Mouse (Mus musculus) bone marrow, adult 2 months (tissue): ENCODE data around the gene Btbd16. TPM values are rescaled to one million over a fixed set of nuclear protein-coding genes. Genes with fewer than 3 reads are reported as not detected.

Source experiments
- H3K27ac ChIP-seq: fragments of 200-500 bp; 2 replicates; pipeline ENCODE4 v1.5.1; 2012; ENCODE audit warnings: low read depth, mild to moderate bottlenecking, control low read depth, inconsistent platforms, low read length; ENCODE audit not compliant: control insufficient read depth, poor library complexity, insufficient read depth
- H3K4me1 ChIP-seq: fragments of 200-500 bp; 2 replicates; pipeline ENCODE4 v1.6.1; 2011; ENCODE audit warnings: low read length; ENCODE audit not compliant: control insufficient read depth, insufficient read depth
- H3K4me3 ChIP-seq: fragments of 200-500 bp; replicated peaks from 2 replicates; pipeline ENCODE3; 2011; ENCODE audit warnings: mild to moderate bottlenecking, low read depth, low read length, control low read depth; ENCODE audit not compliant: control insufficient read depth
- CTCF ChIP-seq: fragments of 200-500 bp; IDR thresholded peaks from 2 replicates; pipeline ENCODE4 v1.5.1; 2011; ENCODE audit warnings: low read length, control low read depth; ENCODE audit not compliant: control insufficient read depth, insufficient read depth
- POLR2A ChIP-seq: fragments of 200-500 bp; IDR thresholded peaks from 2 replicates; pipeline ENCODE4 v1.6.1; 2011; ENCODE audit warnings: low read depth, mild to moderate bottlenecking, control low read depth, low read length, borderline replicate concordance; ENCODE audit not compliant: control insufficient read depth
- WGBS: fragments of 180-500 bp; shearing (Covaris S2); methylation state at CpG from one replicate; pipeline ENCODE4 v1.1.7; 2018; 5-methylcytosine and 5-hydroxymethylcytosine counted together
- polyA plus RNA-seq: library from polyadenylated mRNA; stranded (reverse); fragments of >200 nt; gene quantifications from 2 replicates; pipeline ENCODE4 v1.2.4, GENCODE M21; 2011; ENCODE audit warnings: low replicate concordance; ENCODE audit not compliant: missing spikeins, insufficient read depth, insufficient read length

Gene Btbd16
- polyA plus RNA-seq, result 1.4 TPM in 1 of 2 replicates, not detected in the other

GRCm38 (mm10) chr7:130773914-130774630 lies at the start of gene Btbd16:
Btbd16 (plus strand) TSS chr7:130774069.
- no peak for TF ChIP-seq POLR2A
- TF ChIP-seq CTCF, result no peak
- H3K4me3 ChIP-seq, result no peak within 1 kb of the TSS
- no peak within 1 kb of the TSS for H3K27ac ChIP-seq
- peaks cover 1% of the 10 kb centered on the region; the same call in 1 of the 2 replicates for H3K4me1 ChIP-seq
- WGBS, result 29% methylated on average over 9 of the region's 9 CpGs

GRCm38 (mm10) chr7:130726185-130726584 lies 47.7 kb upstream of the Btbd16 start:
- TF ChIP-seq CTCF, result no peak
- TF ChIP-seq POLR2A, result no peak
- Histone ChIP-seq H3K4me1 (no peaks in the 10 kb centered on the region), H3K27ac (no peak overlapping the region), H3K4me3 (no peak overlapping the region)
- WGBS, result 60% methylated on average over 3 of the region's 3 CpGs

- H3K4me1 ChIP-seq, result no peaks in the 10 kb centered on the region
- TF ChIP-seq POLR2A (no peak), CTCF (no peak)
- no peak overlapping the region for H3K27ac ChIP-seq
- 46% methylated on average over 8 of the region's 8 CpGs for WGBS
- H3K4me3 ChIP-seq, result no peak overlapping the region
Measured at GRCm38 (mm10) chr7:130726724-130727422, 47.0 kb upstream of the Btbd16 start.

- 85% methylated on average over 4 of the region's 4 CpGs for WGBS
- Histone ChIP-seq H3K4me1 (no peaks in the 10 kb centered on the region), H3K4me3 (no peak overlapping the region), H3K27ac (no peak overlapping the region)
- TF ChIP-seq CTCF (no peak), POLR2A (no peak)
Measured at GRCm38 (mm10) chr7:130727560-130727959, 46.3 kb upstream of the Btbd16 start.

- Histone ChIP-seq H3K27ac (no peak overlapping the region), H3K4me1 (no peaks in the 10 kb centered on the region), H3K4me3 (no peak overlapping the region)
- no peak for TF ChIP-seq POLR2A
- TF ChIP-seq CTCF, result no peak
- WGBS, result 81% methylated on average over 7 of the region's 7 CpGs
Measured at GRCm38 (mm10) chr7:130731792-130732191, 42.1 kb upstream of the Btbd16 start.

GRCm38 (mm10) chr7:130732908-130733307 lies 41.0 kb upstream of the Btbd16 start:
- H3K4me3 ChIP-seq, result no peak overlapping the region
- no peak for TF ChIP-seq CTCF
- no peak for TF ChIP-seq POLR2A
- WGBS, result 74% methylated on average over 6 of the region's 6 CpGs
- no peaks in the 10 kb centered on the region for H3K4me1 ChIP-seq
- no peak overlapping the region for H3K27ac ChIP-seq

- H3K4me1 ChIP-seq, result no peaks in the 10 kb centered on the region
- no peak overlapping the region for H3K27ac ChIP-seq
- no peak overlapping the region for H3K4me3 ChIP-seq
- 87% methylated on average over 8 of the region's 8 CpGs for WGBS
- TF ChIP-seq POLR2A, result no peak
- TF ChIP-seq CTCF, result no peak
Measured at GRCm38 (mm10) chr7:130733423-130733822, 40.4 kb upstream of the Btbd16 start.

GRCm38 (mm10) chr7:130734195-130734787 lies 39.6 kb upstream of the Btbd16 start:
- H3K4me1 ChIP-seq, result no peaks in the 10 kb centered on the region
- no peak overlapping the region for H3K27ac ChIP-seq
- no peak for TF ChIP-seq CTCF
- no peak for TF ChIP-seq POLR2A
- no peak overlapping the region for H3K4me3 ChIP-seq
- 81% methylated on average over 2 of the region's 2 CpGs for WGBS
